Mouse (Mus musculus) lung, adult 18-20 months (tissue): ENCODE data around the gene Ins2.

Experiments used
- DNase-seq, 2 experiments: peaks; one replicate each; pipeline ENCODE4 v3.0.0; 2022; ENCODE audit warnings: mixed read lengths in 2 of 2

Gene Ins2

GRCm38 (mm10) chr7:142743281-142743680, at the start of gene Ins2:
Gene Ins2, minus strand, starts transcription at chr7:142743381.
- no peak for DNase-seq

GRCm38 (mm10) chr7:142792650-142793275, 49.6 kb upstream of the Ins2 start:
- no peak for DNase-seq

- DNase-seq, result no peak
Measured at GRCm38 (mm10) chr7:142789667-142790066, 46.5 kb upstream of the Ins2 start.

GRCm38 (mm10) chr7:142737772-142738171, 5.4 kb downstream of the Ins2 start:
- DNase-seq, result peak in 1 of 2 experiments; percentile 13

GRCm38 (mm10) chr7:142736943-142737490, 6.2 kb downstream of the Ins2 start:
- DNase-seq, result peak in 1 of 2 experiments; percentile 36

GRCm38 (mm10) chr7:142725973-142726372, 17.2 kb downstream of the Ins2 start:
- DNase-seq, result no peak

GRCm38 (mm10) chr7:142720725-142721124, 22.5 kb downstream of the Ins2 start:
- peak; percentile 6 to 17 for DNase-seq

GRCm38 (mm10) chr7:142714783-142715498, 28.2 kb downstream of the Ins2 start:
- peak; percentile 13 to 42 for DNase-seq

- peak in 1 of 2 experiments; percentile 7 for DNase-seq
Measured at GRCm38 (mm10) chr7:142706873-142707272, 36.3 kb downstream of the Ins2 start.

- no peak for DNase-seq
Measured at GRCm38 (mm10) chr7:142699334-142699860, 43.8 kb downstream of the Ins2 start.

GRCm38 (mm10) chr7:142678611-142679010, 64.6 kb downstream of the Ins2 start:
- DNase-seq, result no peak

- DNase-seq, result peak in 1 of 2 experiments; percentile 26
Measured at GRCm38 (mm10) chr7:142675644-142676043, 67.5 kb downstream of the Ins2 start.

- DNase-seq, result no peak
Measured at GRCm38 (mm10) chr7:142675141-142675540, 68.0 kb downstream of the Ins2 start.

- DNase-seq, result peak in 1 of 2 experiments; percentile 17
Measured at GRCm38 (mm10) chr7:142672120-142672519, 71.1 kb downstream of the Ins2 start.

GRCm38 (mm10) chr7:142671067-142671466, 72.1 kb downstream of the Ins2 start:
- no peak for DNase-seq

- DNase-seq, result no peak
Measured at GRCm38 (mm10) chr7:142669751-142670625, 73.2 kb downstream of the Ins2 start, which contains the start of gene Gm49394. Gene Gm49394, minus strand, starts transcription at chr7:142669942.

- DNase-seq, result no peak
Measured at GRCm38 (mm10) chr7:142668328-142668727, 74.9 kb downstream of the Ins2 start.

- DNase-seq, result no peak
Measured at GRCm38 (mm10) chr7:142667521-142667920, 75.7 kb downstream of the Ins2 start.

GRCm38 (mm10) chr7:142666659-142667058, 76.5 kb downstream of the Ins2 start, which contains the start of gene Igf2:
Gene Igf2, minus strand, starts transcription at chr7:142666816.
- DNase-seq, result no peak

- DNase-seq, result no peak
Measured at GRCm38 (mm10) chr7:142666109-142666508, 77.1 kb downstream of the Ins2 start.

GRCm38 (mm10) chr7:142665364-142665763, 77.8 kb downstream of the Ins2 start:
- no peak for DNase-seq

- DNase-seq, result no peak
Measured at GRCm38 (mm10) chr7:142664465-142665029, 78.6 kb downstream of the Ins2 start.
